Mouse (Mus musculus) hindbrain, embryonic 13.5 days (tissue): ENCODE results near the gene Scrn3. TPM values are rescaled to one million over a fixed set of nuclear protein-coding genes. Genes with fewer than 3 reads are reported as not detected.

Experiments used
- ATAC-seq: fragments of 200-750 bp; cut with Nextera tagmentation; 2 replicates; pipeline ENCODE4 v1.8.0; 2017; ENCODE audit warnings: moderate TSS enrichment; ENCODE audit not compliant: low FRiP score
- H3K27ac ChIP-seq: fragments of 300-500 bp; sonication (generic); 2 replicates; pipeline ENCODE4 v1.5.1; 2015; ENCODE audit warnings: inconsistent platforms, mild to moderate bottlenecking, moderate library complexity
- H3K27me3 ChIP-seq: fragments of 300-500 bp; sonication (generic); 2 replicates; pipeline ENCODE4 v1.6.1; 2015; ENCODE audit warnings: mild to moderate bottlenecking, inconsistent platforms
- H3K36me3 ChIP-seq: fragments of 300-500 bp; sonication (generic); 2 replicates; pipeline ENCODE4 v1.6.1; 2015; ENCODE audit warnings: mild to moderate bottlenecking, inconsistent platforms
- H3K4me1 ChIP-seq: fragments of 300-500 bp; sonication (generic); replicated peaks from 2 replicates; pipeline ENCODE4 v1.6.1; 2015; ENCODE audit warnings: inconsistent platforms
- H3K4me2 ChIP-seq: fragments of 300-500 bp; sonication (generic); 2 replicates; pipeline ENCODE4 v1.6.1; 2015; ENCODE audit warnings: inconsistent platforms, mild to moderate bottlenecking, moderate library complexity
- H3K4me3 ChIP-seq: fragments of 300-500 bp; sonication (generic); 2 replicates; pipeline ENCODE4 v1.5.1; 2015; ENCODE audit warnings: mild to moderate bottlenecking, inconsistent platforms
- H3K9ac ChIP-seq: fragments of 300-500 bp; sonication (generic); 2 replicates; pipeline ENCODE4 v1.6.1; 2015; ENCODE audit warnings: mild to moderate bottlenecking, inconsistent platforms
- H3K9me3 ChIP-seq: fragments of 300-500 bp; sonication (generic); 2 replicates; pipeline ENCODE4 v1.6.1; 2016; ENCODE audit warnings: inconsistent platforms
- WGBS: fragments of 180-500 bp; shearing (Covaris S2); methylation state at CpG from one replicate; pipeline ENCODE4 v1.1.7; 2015; 5-methylcytosine and 5-hydroxymethylcytosine counted together
- polyA plus RNA-seq: library from polyadenylated mRNA; unstranded; fragments of >200 nt; fragmentation: Nextera tagmentation; extraction: Ambion mirVana; gene quantifications from 2 replicates; pipeline ENCODE4 v1.2.1, GENCODE M21; 2015

The Scrn3 gene
- polyA plus RNA-seq, 1 experiment from 2014 or later, result 9.9 TPM

DNA sequence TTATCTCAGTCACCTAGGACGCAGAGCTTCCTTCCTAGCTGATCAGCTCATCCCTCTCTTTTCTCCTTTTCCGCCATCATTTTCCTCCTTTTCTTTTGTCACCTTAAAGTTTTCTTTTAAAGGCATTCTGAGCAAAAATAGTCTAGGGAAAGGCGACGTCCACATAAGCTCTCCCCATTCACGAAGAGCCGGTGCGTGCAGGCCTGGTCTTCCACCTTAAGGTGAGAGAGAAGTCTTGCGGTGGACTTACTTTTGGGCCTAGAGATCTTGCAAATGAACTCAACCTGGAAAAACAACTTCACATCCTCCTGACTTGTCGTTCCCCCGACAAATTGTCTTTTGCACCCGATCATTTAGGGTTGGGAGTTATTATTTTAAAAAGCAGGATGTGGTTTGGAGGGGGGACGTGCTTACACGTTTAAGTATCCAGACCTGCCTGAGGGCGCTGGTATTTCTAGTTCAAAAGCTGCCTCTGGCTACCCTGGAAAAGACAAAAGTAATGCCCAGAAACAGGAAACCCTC, 42.3 kb upstream of the Scrn3 start:
- 2% methylated on average over 14 of the region's 14 CpGs for WGBS
- no peaks in the 10 kb centered on the region for H3K36me3 ChIP-seq
- H3K9me3 ChIP-seq, result no peaks in the 10 kb centered on the region
- peak overlapping the region; percentile 31; the same call in 1 of the 2 replicates for H3K4me2 ChIP-seq
- H3K27me3 ChIP-seq, result peaks cover 93% of the 10 kb centered on the region
- ATAC-seq, result no peak
- peaks cover 38% of the 10 kb centered on the region for H3K4me1 ChIP-seq
- no peak overlapping the region for H3K27ac ChIP-seq
- H3K4me3 ChIP-seq, result no peak overlapping the region
- H3K9ac ChIP-seq, result no peak overlapping the region

DNA sequence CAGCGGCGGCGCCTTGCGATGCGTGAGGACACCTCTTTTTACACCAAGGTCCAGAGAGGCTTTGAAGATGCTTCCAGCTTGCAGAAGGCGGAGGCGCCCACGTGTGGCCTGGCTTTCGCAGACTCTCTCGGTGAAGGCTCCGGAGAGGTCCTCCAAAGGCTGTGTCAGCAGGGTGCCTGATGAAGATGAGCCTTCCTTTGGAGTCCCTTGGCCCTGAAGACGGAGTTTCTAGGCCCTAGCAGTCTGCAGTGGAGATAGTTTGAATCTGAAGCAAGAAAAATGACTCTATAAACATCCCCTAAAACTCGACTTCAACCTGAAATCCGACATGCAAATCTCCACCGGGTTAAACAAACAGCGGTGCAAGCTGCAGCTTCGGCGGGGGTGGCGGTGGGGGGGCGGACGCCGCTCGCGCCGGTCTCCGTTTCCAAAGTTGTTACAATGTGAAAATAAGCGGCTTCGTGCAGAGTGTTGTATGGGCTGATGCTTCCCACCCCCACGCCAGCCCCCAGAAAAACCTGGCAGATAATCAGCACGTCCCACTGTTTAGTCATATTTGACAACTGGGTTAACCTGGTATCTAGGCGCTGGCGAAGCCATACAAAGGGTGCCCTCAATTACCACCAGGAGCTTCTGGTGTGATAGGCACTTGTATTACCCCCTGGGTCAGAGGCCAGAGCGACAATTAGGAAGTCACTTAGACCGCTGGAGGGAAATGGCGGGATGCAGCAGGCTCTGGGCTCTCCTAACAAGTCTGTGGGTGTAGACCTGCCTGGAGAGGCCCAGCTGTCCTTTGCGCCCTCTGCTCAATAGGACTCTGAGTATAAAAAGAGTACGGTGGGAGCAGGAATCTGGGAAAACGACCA, 41.6 kb upstream of the Scrn3 start:
- H3K4me2 ChIP-seq, result peak overlapping the region; percentile 49

DNA sequence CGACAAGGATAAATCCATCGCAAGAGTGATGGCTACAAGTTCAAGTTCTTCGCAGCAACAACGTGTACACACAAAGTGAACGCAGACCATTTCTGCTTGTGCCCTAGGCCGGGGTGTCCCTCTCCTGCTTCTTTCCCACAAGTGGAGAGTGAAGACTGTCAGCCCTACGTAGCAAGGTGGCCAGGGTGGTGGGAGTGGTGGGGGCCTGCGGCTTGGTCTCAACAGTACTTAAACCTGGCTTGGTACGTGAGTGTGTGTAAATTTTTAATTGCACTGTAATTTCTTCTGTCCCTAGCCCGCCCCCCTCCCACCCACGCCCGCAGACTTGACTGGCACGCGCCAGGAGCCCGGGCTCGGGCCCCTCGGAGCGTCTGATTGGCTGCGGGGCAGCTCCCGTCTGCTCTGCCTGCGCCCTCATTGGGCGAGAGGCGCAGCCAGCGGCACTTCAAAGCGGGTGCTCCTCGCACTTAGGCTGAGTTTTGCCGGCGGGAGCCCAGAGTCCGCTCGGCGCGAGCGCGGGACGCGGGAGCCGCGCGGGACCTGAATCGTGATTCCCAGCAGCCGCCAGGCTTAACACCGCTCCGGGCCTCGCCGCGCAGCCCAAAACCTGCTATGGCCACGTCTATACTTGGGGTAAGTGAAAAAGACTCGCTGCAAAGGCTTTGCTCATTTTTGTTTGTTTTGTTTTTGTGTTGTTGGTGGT, 40.8 kb upstream of the Scrn3 start, which contains the start of gene Sp9:
TSS of gene Sp9 (plus strand) at position 467 of the 703 bp plus-strand sequence.
- H3K36me3 ChIP-seq, result no peaks in the 10 kb centered on the region
- H3K4me3 ChIP-seq, result peak within 1 kb of the TSS; percentile 44
- under 1% methylated on average over 48 of the region's 48 CpGs for WGBS
- H3K9ac ChIP-seq, result peak within 1 kb of the TSS; percentile 61; the same call in 1 of the 2 replicates
- no peaks in the 10 kb centered on the region for H3K9me3 ChIP-seq
- H3K4me2 ChIP-seq, result peak within 1 kb of the TSS; percentile 49
- peak; percentile 79 for ATAC-seq
- peaks cover 86% of the 10 kb centered on the region for H3K27me3 ChIP-seq
- no peak within 1 kb of the TSS for H3K27ac ChIP-seq
- peaks cover 38% of the 10 kb centered on the region for H3K4me1 ChIP-seq

More for the DNA sequence above, 41.6 kb upstream of the Scrn3 start:
- H3K9me3 ChIP-seq, result no peaks in the 10 kb centered on the region
- no peak for ATAC-seq
- H3K27ac ChIP-seq, result no peak overlapping the region
- no peak overlapping the region for H3K9ac ChIP-seq
- WGBS, result 1% methylated on average over 38 of the region's 38 CpGs
- H3K4me1 ChIP-seq, result peaks cover 38% of the 10 kb centered on the region
- no peaks in the 10 kb centered on the region for H3K36me3 ChIP-seq
- H3K4me3 ChIP-seq, result peak overlapping the region; percentile 44; the same call in 1 of the 2 replicates
- peaks cover 87% of the 10 kb centered on the region for H3K27me3 ChIP-seq

DNA sequence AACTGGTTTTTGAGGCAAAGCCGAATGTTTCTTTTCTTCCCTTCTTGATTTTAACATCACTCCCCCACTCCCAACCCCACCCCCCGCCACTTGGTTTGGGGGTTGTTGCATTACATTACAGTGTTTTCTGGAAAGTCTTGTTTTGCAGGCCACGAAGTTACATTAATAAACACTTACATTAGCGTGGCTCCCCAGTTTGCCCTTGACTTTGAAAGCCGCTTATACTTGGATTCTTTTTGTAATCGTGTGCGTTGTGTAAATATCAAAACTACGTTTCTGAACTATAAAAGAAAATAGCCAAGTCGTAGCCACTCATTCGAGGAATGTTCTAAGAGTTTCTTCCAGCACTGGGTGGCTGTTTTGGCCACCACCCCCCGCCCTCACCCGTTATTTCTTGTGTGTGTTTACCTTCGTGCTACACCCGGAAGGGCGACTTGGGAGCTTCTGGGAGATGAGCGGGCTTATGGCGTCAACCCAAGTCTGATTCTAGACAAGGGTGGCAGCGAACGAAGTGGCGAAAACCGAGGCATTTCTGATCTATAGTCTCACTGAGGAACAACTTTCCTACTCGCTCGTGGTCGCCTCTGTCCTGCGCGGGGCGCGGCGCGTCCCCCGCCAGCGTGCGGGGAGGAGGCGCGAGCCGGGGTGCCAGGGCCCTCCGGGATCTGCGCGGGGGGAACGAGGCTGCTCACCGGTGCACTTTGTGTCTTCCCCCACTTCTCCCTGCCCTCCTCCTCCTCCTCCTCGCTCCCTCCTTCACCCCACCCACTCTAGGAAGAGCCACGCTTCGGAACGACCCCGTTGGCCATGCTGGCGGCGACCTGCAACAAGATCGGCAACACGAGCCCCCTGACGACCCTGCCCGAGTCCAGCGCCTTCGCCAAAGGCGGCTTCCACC, 39.8 kb upstream of the Scrn3 start:
- peak overlapping the region; percentile 44 for H3K4me3 ChIP-seq
- H3K4me2 ChIP-seq, result peak overlapping the region; percentile 49
- peaks cover 46% of the 10 kb centered on the region for H3K4me1 ChIP-seq
- peak overlapping the region; percentile 61 for H3K9ac ChIP-seq
- no peak for ATAC-seq
- H3K27me3 ChIP-seq, result peaks cover 86% of the 10 kb centered on the region
- under 1% methylated on average over 54 of the region's 55 CpGs for WGBS
- no peaks in the 10 kb centered on the region for H3K36me3 ChIP-seq
- H3K9me3 ChIP-seq, result no peaks in the 10 kb centered on the region
- no peak overlapping the region for H3K27ac ChIP-seq

DNA sequence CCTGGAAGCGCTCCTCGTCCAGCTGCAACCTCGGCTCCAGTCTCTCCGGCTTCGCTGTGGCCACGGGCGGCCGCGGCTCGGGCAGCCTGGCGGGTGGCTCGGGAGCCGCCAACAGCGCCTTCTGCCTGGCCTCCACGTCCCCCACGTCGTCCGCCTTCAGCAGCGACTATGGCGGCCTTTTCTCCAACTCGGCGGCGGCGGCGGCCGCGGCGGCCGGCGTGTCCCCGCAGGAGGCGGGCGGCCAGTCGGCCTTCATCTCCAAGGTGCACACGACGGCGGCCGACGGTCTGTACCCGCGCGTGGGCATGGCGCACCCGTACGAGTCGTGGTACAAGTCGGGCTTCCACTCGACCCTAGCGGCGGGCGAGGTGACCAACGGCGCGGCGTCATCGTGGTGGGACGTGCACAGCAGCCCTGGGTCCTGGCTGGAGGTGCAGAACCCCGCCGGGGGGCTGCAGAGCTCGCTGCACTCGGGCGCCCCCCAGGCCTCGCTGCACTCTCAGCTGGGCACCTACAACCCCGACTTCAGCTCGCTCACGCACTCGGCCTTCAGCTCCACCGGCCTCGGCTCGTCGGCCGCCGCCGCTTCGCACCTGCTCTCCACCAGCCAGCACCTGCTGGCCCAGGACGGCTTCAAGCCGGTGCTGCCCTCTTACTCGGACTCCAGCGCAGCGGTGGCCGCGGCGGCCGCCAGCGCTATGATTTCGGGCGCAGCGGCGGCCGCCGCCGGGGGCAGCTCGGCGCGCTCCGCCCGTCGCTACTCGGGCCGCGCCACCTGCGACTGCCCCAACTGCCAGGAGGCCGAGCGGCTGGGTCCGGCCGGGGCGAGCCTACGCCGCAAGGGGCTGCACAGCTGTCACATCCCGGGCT, 38.9 kb upstream of the Scrn3 start:
- Histone ChIP-seq H3K4me2 (peak overlapping the region; percentile 49), H3K36me3 (no peaks in the 10 kb centered on the region), H3K27me3 (peaks cover 83% of the 10 kb centered on the region), H3K9ac (peak overlapping the region; percentile 61), H3K9me3 (no peaks in the 10 kb centered on the region), H3K4me3 (peak overlapping the region; percentile 44), H3K4me1 (peaks cover 48% of the 10 kb centered on the region), H3K27ac (peak overlapping the region; percentile 23; the same call in 1 of the 2 replicates)
- under 1% methylated on average over 110 of the region's 110 CpGs for WGBS
- peak; percentile 43; the same call in 1 of the 2 replicates for ATAC-seq

DNA sequence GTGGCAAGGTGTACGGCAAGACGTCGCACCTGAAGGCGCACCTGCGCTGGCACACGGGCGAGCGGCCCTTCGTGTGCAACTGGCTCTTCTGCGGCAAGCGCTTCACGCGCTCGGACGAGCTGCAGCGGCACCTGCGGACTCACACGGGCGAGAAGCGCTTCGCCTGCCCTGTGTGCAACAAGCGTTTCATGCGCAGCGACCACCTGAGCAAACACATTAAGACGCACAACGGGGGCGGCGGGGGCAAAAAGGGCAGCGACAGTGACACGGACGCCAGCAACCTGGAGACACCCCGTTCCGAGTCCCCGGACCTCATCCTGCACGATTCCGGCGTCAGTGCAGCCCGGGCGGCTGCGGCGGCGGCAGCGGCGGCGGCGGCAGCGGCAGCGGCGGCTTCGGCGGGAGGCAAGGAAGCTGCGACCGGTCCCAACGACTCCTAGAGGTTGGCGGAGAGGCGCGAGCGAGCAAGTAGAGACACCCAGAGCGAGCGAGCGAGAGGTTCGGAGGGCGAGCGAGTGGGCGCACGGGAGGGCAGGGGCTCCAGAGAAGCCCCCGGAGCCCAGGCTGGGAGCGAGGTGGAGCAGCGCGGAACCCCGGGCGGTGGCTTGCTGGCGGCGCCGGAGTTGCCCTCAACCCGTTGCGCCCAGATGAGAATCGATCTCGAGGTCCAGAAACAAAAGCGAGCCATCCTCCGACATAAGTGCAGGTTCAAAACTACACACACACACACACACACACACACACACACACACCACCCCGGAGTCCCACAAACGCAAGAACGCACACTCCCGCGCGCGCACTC, 38.1 kb upstream of the Scrn3 start:
- no peak for ATAC-seq
- no peaks in the 10 kb centered on the region for H3K36me3 ChIP-seq
- no peaks in the 10 kb centered on the region for H3K9me3 ChIP-seq
- under 1% methylated on average over 86 of the region's 88 CpGs for WGBS
- H3K4me1 ChIP-seq, result peaks cover 51% of the 10 kb centered on the region
- H3K27ac ChIP-seq, result peak overlapping the region; percentile 58
- H3K27me3 ChIP-seq, result peaks cover 84% of the 10 kb centered on the region
- H3K4me2 ChIP-seq, result peak overlapping the region; percentile 49
- peak overlapping the region; percentile 44 for H3K4me3 ChIP-seq
- H3K9ac ChIP-seq, result peak overlapping the region; percentile 61

DNA sequence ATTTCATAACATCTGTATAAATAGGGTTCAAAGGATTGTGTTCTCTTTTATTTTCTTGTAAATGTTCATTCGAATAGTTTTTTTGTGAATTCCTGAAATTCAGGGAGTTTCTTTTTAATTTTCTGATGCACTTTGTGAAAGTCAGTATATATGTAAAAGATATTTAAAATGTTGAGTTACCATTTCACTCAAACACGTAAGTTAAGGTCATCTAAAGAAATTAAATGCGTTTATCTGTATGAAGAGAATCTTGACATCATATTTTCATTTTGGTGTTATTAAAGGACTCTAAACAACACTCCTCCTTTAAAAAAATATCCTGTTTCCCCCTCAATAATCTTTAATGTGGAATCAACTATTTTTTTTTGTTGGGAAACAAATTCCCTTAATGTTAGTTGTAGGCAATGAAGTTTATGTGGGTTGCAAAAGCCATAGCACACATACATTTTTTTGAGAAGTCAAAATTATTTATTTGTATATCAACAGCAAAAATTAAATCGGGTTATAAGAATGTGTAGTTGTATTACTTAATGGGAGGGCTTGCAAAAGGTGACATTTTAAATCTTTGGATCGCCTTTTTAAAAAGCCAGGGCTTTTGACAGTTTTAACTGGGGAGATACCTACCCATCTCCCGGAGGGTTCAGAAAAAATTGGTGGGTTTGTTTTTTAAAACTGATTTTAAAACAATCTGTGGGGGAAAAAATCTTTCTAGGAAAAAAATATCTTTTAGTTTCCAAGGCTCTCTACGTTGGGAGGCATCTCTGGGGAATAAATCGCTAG, 37.0 kb upstream of the Scrn3 start:
- no peak for ATAC-seq
- Histone ChIP-seq H3K36me3 (no peaks in the 10 kb centered on the region), H3K9ac (no peak overlapping the region), H3K4me1 (peaks cover 55% of the 10 kb centered on the region), H3K27ac (no peak overlapping the region), H3K4me3 (no peak overlapping the region), H3K9me3 (no peaks in the 10 kb centered on the region), H3K4me2 (no peak overlapping the region), H3K27me3 (peaks cover 83% of the 10 kb centered on the region)
- 8% methylated on average over 8 of the region's 8 CpGs for WGBS

DNA sequence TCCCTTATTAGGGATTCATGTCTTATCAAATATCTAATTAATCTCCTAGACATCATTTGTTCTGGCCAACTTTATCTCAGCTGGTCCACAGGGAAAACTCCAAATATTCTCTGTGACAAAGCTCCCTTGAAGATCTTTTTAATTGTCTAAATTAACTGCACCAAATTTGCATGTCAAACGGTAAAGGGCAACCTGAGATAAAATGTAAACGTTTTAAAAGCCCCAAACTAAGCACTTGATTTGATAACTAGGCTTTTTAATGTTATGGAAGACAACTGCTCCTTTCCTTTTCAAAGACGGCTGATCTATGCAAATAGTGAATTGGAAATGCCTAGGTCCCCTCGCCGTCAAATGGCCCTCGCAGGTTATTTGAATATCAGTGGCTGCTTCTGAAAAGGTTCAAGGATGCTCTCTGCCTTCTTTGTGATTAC, 36.2 kb upstream of the Scrn3 start:
- Histone ChIP-seq H3K36me3 (no peaks in the 10 kb centered on the region), H3K27me3 (peaks cover 83% of the 10 kb centered on the region), H3K4me3 (peak overlapping the region; percentile 5; the same call in 1 of the 2 replicates), H3K4me2 (no peak overlapping the region), H3K27ac (0 out of 2 replicates have a peak overlapping the region, but pooled peaks have one; percentile 12), H3K9me3 (no peaks in the 10 kb centered on the region), H3K9ac (no peak overlapping the region), H3K4me1 (peaks cover 54% of the 10 kb centered on the region)
- ATAC-seq, result no peak
- under 1% methylated on average over 6 of the region's 6 CpGs for WGBS

DNA sequence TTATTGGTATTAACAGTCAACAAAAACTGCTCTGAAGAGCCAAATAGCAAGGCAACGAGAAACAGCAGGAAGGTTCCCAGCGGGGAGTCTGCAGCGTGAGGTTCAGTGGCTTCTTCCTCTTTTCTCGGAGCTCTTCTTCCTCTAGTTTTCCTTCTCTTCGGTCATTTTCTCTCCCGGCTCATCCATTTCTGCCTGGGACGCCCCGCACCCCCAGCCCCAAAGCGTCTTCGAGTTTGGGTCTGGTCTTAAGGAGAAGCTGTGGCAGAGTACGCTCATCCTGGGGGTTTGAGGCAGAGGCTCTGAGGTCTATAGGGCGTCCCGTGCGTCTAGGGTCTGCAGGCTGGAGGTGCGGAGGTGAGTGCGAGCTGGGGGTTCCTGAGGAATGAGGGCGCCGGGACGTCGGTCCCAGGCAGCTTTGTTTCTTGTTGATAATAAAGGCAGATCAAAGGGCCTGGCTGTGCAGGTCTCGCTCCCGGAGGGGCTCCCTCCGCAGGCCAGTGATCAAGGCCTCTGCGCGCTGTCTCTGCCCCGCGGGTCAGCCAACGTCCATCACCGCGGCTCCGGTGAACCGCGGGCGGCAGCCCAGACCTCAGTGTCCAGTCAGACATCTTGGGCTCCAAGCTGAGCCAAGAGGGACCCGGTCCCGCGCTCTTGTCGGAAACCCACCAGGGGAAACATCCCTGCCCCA, 35.2 kb upstream of the Scrn3 start:
- Histone ChIP-seq H3K9me3 (no peaks in the 10 kb centered on the region), H3K27ac (peak overlapping the region; percentile 70), H3K4me2 (peak overlapping the region; percentile 42), H3K27me3 (peaks cover 83% of the 10 kb centered on the region), H3K4me1 (peaks cover 45% of the 10 kb centered on the region), H3K36me3 (no peaks in the 10 kb centered on the region), H3K4me3 (peak overlapping the region; percentile 28), H3K9ac (peak overlapping the region; percentile 55)
- under 1% methylated on average over 38 of the region's 38 CpGs for WGBS
- ATAC-seq, result no peak
